Mouse (Mus musculus): ENCODE results near the gene Zswim3.

DNA sequence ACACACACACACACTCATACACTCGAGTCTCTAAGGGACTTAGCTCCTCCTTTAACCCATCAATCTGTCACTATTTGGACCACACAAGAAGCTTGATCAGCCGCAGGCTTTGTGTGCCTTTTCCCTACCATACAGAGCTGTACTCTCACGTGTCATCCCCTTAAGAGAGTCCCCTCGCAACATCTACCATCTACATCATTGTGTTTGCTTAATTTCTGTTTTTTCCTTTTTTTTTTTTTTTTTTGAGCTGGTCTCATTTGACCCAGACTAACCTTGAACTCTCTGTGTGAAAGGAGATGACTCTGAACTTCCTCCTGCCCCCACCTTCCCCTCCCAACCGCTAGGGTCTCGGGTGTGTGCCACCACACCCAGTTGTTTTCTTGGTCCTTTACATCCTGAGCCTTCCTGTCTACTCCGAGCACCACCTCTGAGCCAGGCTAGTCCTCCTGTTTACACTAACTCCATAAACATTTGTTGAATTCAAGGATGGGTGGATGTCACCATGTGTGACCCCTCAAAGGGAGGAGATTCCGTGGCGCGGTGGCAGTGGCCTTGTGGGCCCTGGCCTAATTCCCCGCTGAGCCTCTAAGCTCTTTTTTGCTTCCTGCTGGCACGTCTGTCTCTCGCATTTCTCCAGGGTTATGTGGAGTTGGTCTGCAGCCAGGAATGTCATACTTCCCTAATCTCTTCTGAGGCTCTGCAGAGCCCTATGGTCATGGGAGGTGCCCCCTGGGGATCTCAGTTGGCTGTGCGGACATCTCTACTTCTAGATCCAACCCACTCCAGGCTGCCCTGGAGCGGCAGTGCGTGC is 62.0 kb downstream of the Zswim3 start:
- TF ChIP-seq CTCF (IDR thresholded peaks at IDR 0.05) (peak; percentile 48), EP300 (IDR thresholded peaks at IDR 0.05) (peak; percentile 93)
